In the genomic region with DNA sequence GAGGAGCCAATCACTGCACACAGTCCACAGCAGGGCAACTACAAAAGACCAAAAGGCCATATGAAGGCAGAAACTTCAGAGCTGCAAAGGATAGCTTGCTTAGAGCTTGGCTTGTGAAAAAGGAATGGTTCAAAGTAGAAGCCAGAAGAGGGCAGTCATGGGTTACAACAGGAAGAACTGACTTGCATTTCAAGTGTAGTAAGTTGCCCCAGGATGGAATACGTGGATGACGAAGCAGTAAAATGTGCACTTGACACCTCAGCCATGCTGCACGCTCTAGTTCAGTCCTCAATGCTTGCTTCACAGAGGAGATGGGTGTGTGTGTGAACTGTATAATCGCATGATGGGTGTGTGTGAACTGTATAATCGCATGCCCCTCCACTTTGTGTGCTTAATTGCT, we compare ENCODE assay signal across 10 mouse cellular contexts. TPM values are rescaled to one million over a fixed set of nuclear protein-coding genes. Genes with fewer than 3 reads are reported as not detected.
DNase-seq lines count a peak whose midpoint lies in the region; ATAC-seq lines count a peak whose summit lies in the region.
"Had no signal": no experiment of that assay in that cellular context is flagged by ENCODE, and none has a peak within 500 bp of the region (broad histone marks: within the 10 kb centered on the region; RNA-seq: fewer than 3 reads in every experiment).

No protein-coding gene starts in this region.

- no peak overlapping the region for H3K27ac ChIP-seq in intestine, embryonic 16.5 days (ENCODE audit: low read length)
- H3K27ac ChIP-seq in intestine, embryonic 15.5 days, result no peak overlapping the region
- no peak overlapping the region for H3K27ac ChIP-seq in hindbrain, embryonic 10.5 days
- H3K27ac ChIP-seq: hindbrain, embryonic 15.5 days; lung, embryonic 15.5 days had no signal

- 76% methylated on average over 5 of the region's 5 CpGs for WGBS in intestine, embryonic 16.5 days
- WGBS in intestine, embryonic 15.5 days, result 70% methylated on average over 5 of the region's 5 CpGs
- 84% methylated on average over 5 of the region's 5 CpGs for WGBS in hindbrain, embryonic 10.5 days

- H3K4me3 ChIP-seq in intestine, embryonic 16.5 days (ENCODE audit: low read length), result no peak overlapping the region
- H3K4me3 ChIP-seq in intestine, embryonic 15.5 days (replicated peaks), result no peak overlapping the region
- H3K4me3 ChIP-seq in hindbrain, embryonic 10.5 days, result no peak overlapping the region
- H3K4me3 ChIP-seq: hindbrain, embryonic 15.5 days; lung, embryonic 15.5 days had no signal

- H3K4me1 ChIP-seq in intestine, embryonic 16.5 days (ENCODE audit: control insufficient read depth, insufficient read depth, low read length), result no peaks in the 10 kb centered on the region
- no peaks in the 10 kb centered on the region for H3K4me1 ChIP-seq in intestine, embryonic 15.5 days (replicated peaks)
- no peaks in the 10 kb centered on the region for H3K4me1 ChIP-seq in hindbrain, embryonic 10.5 days (replicated peaks)
- H3K4me1 ChIP-seq: hindbrain, embryonic 15.5 days; lung, embryonic 15.5 days had no signal

- peak; percentile 44 for ATAC-seq in intestine, embryonic 16.5 days
- ATAC-seq in intestine, embryonic 15.5 days, result no peak

- no peak overlapping the region for H3K9ac ChIP-seq in intestine, embryonic 16.5 days (ENCODE audit: low read depth, low read length)
- no peak overlapping the region for H3K9ac ChIP-seq in intestine, embryonic 15.5 days
- H3K9ac ChIP-seq: hindbrain, embryonic 15.5 days; lung, embryonic 15.5 days had no signal

- no peaks in the 10 kb centered on the region for H3K9me3 ChIP-seq in intestine, embryonic 16.5 days (ENCODE audit: control insufficient read depth, low read length)
- H3K9me3 ChIP-seq in intestine, embryonic 15.5 days, result no peaks in the 10 kb centered on the region
- no peaks in the 10 kb centered on the region for H3K9me3 ChIP-seq in hindbrain, embryonic 10.5 days
- H3K9me3 ChIP-seq: hindbrain, embryonic 15.5 days; lung, embryonic 15.5 days had no signal

- H3K27me3 ChIP-seq in intestine, embryonic 16.5 days (replicated peaks; ENCODE audit: control insufficient read depth, insufficient read depth, low read length), result no peaks in the 10 kb centered on the region
- no peaks in the 10 kb centered on the region for H3K27me3 ChIP-seq in intestine, embryonic 15.5 days (replicated peaks)
- H3K27me3 ChIP-seq in splenic B cell, adult 2 months (ENCODE audit: control insufficient read depth, insufficient read depth, low read length, poor library complexity, severe bottlenecking), result no peaks in the 10 kb centered on the region; the same call in 1 of the 2 replicates
- H3K27me3 ChIP-seq in hindbrain, embryonic 10.5 days (ENCODE audit: insufficient read depth, poor library complexity, severe bottlenecking), result no peaks in the 10 kb centered on the region
- H3K27me3 ChIP-seq: hindbrain, embryonic 15.5 days; lung, embryonic 15.5 days had no signal

- DNase-seq in thymus, postnatal 0 days (ENCODE audit: low spot score), result peak; percentile 36
- no peak for DNase-seq in thymus, adult 18-20 months
- peak; percentile 15 for DNase-seq in embryo, embryonic 9.5 days (ENCODE audit: extremely low spot score)
- DNase-seq in splenic B cell, adult 2 months (ENCODE audit: low read depth, low spot score), result peak; percentile 26
- no peak for DNase-seq in spleen, postnatal 36 days (ENCODE audit: low spot score in 2 of 2)
- DNase-seq in hindbrain, embryonic 10.5 days (ENCODE audit: low spot score), result no peak

- no peak overlapping the region for H3K4me2 ChIP-seq in intestine, embryonic 16.5 days (ENCODE audit: low read depth, low read length)
- no peak overlapping the region for H3K4me2 ChIP-seq in intestine, embryonic 15.5 days (replicated peaks)
- H3K4me2 ChIP-seq: hindbrain, embryonic 15.5 days; lung, embryonic 15.5 days had no signal

- 0 out of 2 replicates have a peak, but pooled peaks cover 5% of the 10 kb centered on the region for H3K36me3 ChIP-seq in intestine, embryonic 16.5 days (ENCODE audit: control insufficient read depth, insufficient read depth, low read length)
- peaks cover 9% of the 10 kb centered on the region; the same call in 1 of the 2 replicates for H3K36me3 ChIP-seq in intestine, embryonic 15.5 days
- peaks cover 17% of the 10 kb centered on the region for H3K36me3 ChIP-seq in splenic B cell, adult 2 months (ENCODE audit: control insufficient read depth, insufficient read depth, low read length, poor library complexity, severe bottlenecking)
- peaks cover 85% of the 10 kb centered on the region for H3K36me3 ChIP-seq in hindbrain, embryonic 10.5 days

RNA-seq across cellular contexts. Expression of gene Ulk2, which starts 27.3 kb away (rescaled TPM):
- polyA plus RNA-seq in intestine, embryonic 16.5 days (2015; fragmentation: Nextera tagmentation; extraction: Ambion mirVana), result 5.7 and 6.8 TPM in 2 replicates
- 9.6 and 9.7 TPM in 2 replicates for polyA plus RNA-seq in intestine, embryonic 15.5 days (2015; fragmentation: Nextera tagmentation; extraction: Ambion mirVana)
- 7.6 and 7.9 TPM in 2 replicates for polyA plus RNA-seq in thymus, postnatal 0 days (2015; fragmentation: Nextera tagmentation; extraction: Ambion mirVana)
- polyA plus RNA-seq in hindbrain, embryonic 10.5 days (2016; fragmentation: Nextera tagmentation; extraction: Ambion mirVana), result 14.6 and 18.8 TPM in 2 replicates

RNA-seq across cellular contexts. Expression of gene Akap10, which starts 47.9 kb away (rescaled TPM):
- 12.3 and 13.0 TPM in 2 replicates for polyA plus RNA-seq in intestine, embryonic 16.5 days (2015; fragmentation: Nextera tagmentation; extraction: Ambion mirVana)
- 14.3 and 16.3 TPM in 2 replicates for polyA plus RNA-seq in intestine, embryonic 15.5 days (2015; fragmentation: Nextera tagmentation; extraction: Ambion mirVana)
- polyA plus RNA-seq in thymus, postnatal 0 days (2015; fragmentation: Nextera tagmentation; extraction: Ambion mirVana), result 13.0 and 17.5 TPM in 2 replicates
- polyA plus RNA-seq in hindbrain, embryonic 10.5 days (2016; fragmentation: Nextera tagmentation; extraction: Ambion mirVana), result 13.6 and 14.3 TPM in 2 replicates

Comparison
In these comparisons a context has a peak if more than half of its experiments do, and no peak if none do; other contexts are left out.
1. DNase-seq: peak in thymus, postnatal 0 days (single experiment), embryo, embryonic 9.5 days (single experiment) and splenic B cell, adult 2 months (single experiment); none in thymus, adult 18-20 months (0 of 2), spleen, postnatal 36 days (0 of 2) and hindbrain, embryonic 10.5 days (single experiment).